Mouse (Mus musculus) forebrain, embryonic 14.5 days (tissue): Measurements from ENCODE around the gene Muc15. TPM values are rescaled to one million over a fixed set of nuclear protein-coding genes. Genes with fewer than 3 reads are reported as not detected.

Source experiments
- ATAC-seq: fragments of 200-750 bp; cut with Nextera tagmentation; 2 replicates; pipeline ENCODE4 v1.8.0; 2017; ENCODE audit warnings: mild to moderate bottlenecking, moderate library complexity
- DNase-seq: peaks from one replicate; pipeline ENCODE4 v3.0.0-alpha.2; 2015; ENCODE audit warnings: low spot score
- H3K27ac ChIP-seq: fragments of 300-500 bp; sonication (generic); 2 replicates; pipeline ENCODE4 v1.5.1; 2014; ENCODE audit warnings: low read depth, mild to moderate bottlenecking, control low read depth, low read length, moderate library complexity
- H3K27me3 ChIP-seq: fragments of 300-500 bp; sonication (generic); replicated peaks from 2 replicates; pipeline ENCODE4 v1.6.1; 2014; ENCODE audit warnings: low read length, control low read depth, mixed read lengths; ENCODE audit not compliant: control insufficient read depth, insufficient read depth
- H3K36me3 ChIP-seq: fragments of 300-500 bp; sonication (generic); 2 replicates; pipeline ENCODE4 v1.6.1; 2014; ENCODE audit warnings: low read length, control low read depth; ENCODE audit not compliant: control insufficient read depth, insufficient read depth
- H3K4me1 ChIP-seq: fragments of 300-500 bp; sonication (generic); 2 replicates; pipeline ENCODE4 v1.6.1; 2014; ENCODE audit warnings: antibody characterized with exemption, low read length, control low read depth; ENCODE audit not compliant: control insufficient read depth, insufficient read depth
- H3K4me2 ChIP-seq: fragments of 300-500 bp; sonication (generic); 2 replicates; pipeline ENCODE4 v1.6.1; 2014; ENCODE audit warnings: mild to moderate bottlenecking, control low read depth, low read length
- H3K4me3 ChIP-seq: fragments of 300-500 bp; sonication (generic); 2 replicates; pipeline ENCODE4 v1.5.1; 2014; ENCODE audit warnings: low read depth, low read length, control low read depth
- H3K9ac ChIP-seq: fragments of 300-500 bp; sonication (generic); 2 replicates; pipeline ENCODE4 v1.6.1; 2014; ENCODE audit warnings: mild to moderate bottlenecking, low read length, control low read depth, moderate library complexity
- H3K9me3 ChIP-seq: fragments of 300-500 bp; sonication (generic); replicated peaks from 2 replicates; pipeline ENCODE4 v1.6.1; 2016; ENCODE audit warnings: low read length, control low read depth, mixed read lengths; ENCODE audit not compliant: control insufficient read depth
- WGBS: fragments of 180-500 bp; shearing (Covaris S2); extraction: QIAGEN DNeasy Blood & Tissue Kit; methylation state at CpG from one replicate; pipeline ENCODE4 v1.1.7; 2014; 5-methylcytosine and 5-hydroxymethylcytosine counted together
- polyA plus RNA-seq: library from polyadenylated mRNA; unstranded; fragments of >200 nt; fragmentation: Nextera tagmentation; extraction: Ambion mirVana; gene quantifications from 2 replicates; pipeline ENCODE4 v1.2.1, GENCODE M21; 2014

Muc15 gene
- 0.09 and 0.10 TPM in 2 replicates for polyA plus RNA-seq

- DNase-seq: no peak
- no peaks in the 10 kb centered on the region for H3K27me3 ChIP-seq
- H3K4me2 ChIP-seq: no peak within 1 kb of the TSS
- H3K4me3 ChIP-seq: no peak within 1 kb of the TSS
- no peak within 1 kb of the TSS for H3K27ac ChIP-seq
- H3K4me1 ChIP-seq: no peaks in the 10 kb centered on the region
- WGBS: 66% methylated on average over 3 of the region's 3 CpGs
- H3K9me3 ChIP-seq: no peaks in the 10 kb centered on the region
- no peak within 1 kb of the TSS for H3K9ac ChIP-seq
- H3K36me3 ChIP-seq: no peaks in the 10 kb centered on the region
- no peak for ATAC-seq
Observed at GRCm38 (mm10) chr2:110721290-110721753, at the start of gene Muc15. TSS of gene Muc15 (plus strand) at chr2:110721340.

DNA sequence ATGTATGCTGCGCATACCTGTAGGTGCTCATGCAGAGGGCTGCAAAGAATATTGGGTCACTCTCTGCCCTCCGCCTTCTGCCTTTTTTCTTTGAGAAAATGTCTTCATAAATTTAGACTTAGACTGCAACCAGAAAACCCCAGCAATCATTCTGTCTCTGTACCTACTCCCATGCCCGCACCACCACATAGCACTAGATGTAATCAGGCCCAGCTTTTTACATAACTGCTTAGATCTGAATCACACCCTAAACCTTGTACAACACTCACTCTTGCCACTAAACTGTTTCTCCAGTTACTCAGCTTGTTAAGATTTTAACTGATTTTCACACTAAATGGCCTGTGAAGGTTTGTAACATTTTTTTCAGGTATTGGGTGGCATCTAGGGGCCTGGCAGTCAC, 11.7 kb upstream of the Muc15 start:
- no peaks in the 10 kb centered on the region for H3K36me3 ChIP-seq
- no peak overlapping the region for H3K4me2 ChIP-seq
- H3K4me3 ChIP-seq: no peak overlapping the region
- no peak overlapping the region for H3K9ac ChIP-seq
- ATAC-seq (no peak), DNase-seq (no peak)
- no peaks in the 10 kb centered on the region for H3K9me3 ChIP-seq
- H3K4me1 ChIP-seq: no peaks in the 10 kb centered on the region
- H3K27me3 ChIP-seq: no peaks in the 10 kb centered on the region
- H3K27ac ChIP-seq: no peak overlapping the region
- 100% methylated on average over 3 of the region's 3 CpGs for WGBS

- H3K27ac ChIP-seq: no peak overlapping the region
- no peaks in the 10 kb centered on the region for H3K4me1 ChIP-seq
- ATAC-seq (no peak), DNase-seq (no peak)
- no peak overlapping the region for H3K4me2 ChIP-seq
- no peak overlapping the region for H3K4me3 ChIP-seq
- no peaks in the 10 kb centered on the region for H3K9me3 ChIP-seq
- no peaks in the 10 kb centered on the region for H3K36me3 ChIP-seq
- no peaks in the 10 kb centered on the region for H3K27me3 ChIP-seq
- 84% methylated on average over 10 of the region's 10 CpGs for WGBS
- H3K9ac ChIP-seq: no peak overlapping the region
Observed at GRCm38 (mm10) chr2:110710055-110710720, 11.0 kb upstream of the Muc15 start.

- Histone ChIP-seq H3K4me1 (no peaks in the 10 kb centered on the region), H3K27me3 (no peaks in the 10 kb centered on the region), H3K4me3 (no peak overlapping the region), H3K9me3 (no peaks in the 10 kb centered on the region), H3K36me3 (no peaks in the 10 kb centered on the region), H3K27ac (no peak overlapping the region), H3K9ac (no peak overlapping the region), H3K4me2 (no peak overlapping the region)
- ATAC-seq: no peak
- DNase-seq: no peak
Observed at GRCm38 (mm10) chr2:110719051-110719450, 2.1 kb upstream of the Muc15 start.

DNA sequence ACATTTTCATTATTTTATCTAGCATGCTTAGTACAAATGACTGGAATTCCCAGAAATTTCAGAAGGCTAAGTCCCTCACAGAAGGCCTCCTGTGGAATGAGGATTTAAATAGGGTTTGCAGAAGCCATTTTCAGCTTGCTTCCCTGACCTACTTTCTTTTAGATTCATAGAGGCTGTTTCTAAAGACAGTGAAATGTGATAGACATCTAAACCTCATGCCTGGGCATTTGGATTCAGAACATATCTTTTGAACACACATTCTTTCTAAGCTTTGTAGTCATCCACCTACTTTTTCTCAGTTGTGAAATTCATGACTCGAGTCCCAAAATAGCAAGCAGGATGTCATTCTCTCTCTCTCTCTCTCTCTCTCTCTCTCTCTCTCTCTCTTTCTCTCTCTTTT, 1.1 kb downstream of the Muc15 start:
- H3K27ac ChIP-seq: no peak overlapping the region
- DNase-seq (no peak), ATAC-seq (no peak)
- no peak overlapping the region for H3K9ac ChIP-seq
- H3K4me1 ChIP-seq: no peaks in the 10 kb centered on the region
- H3K36me3 ChIP-seq: no peaks in the 10 kb centered on the region
- H3K9me3 ChIP-seq: no peaks in the 10 kb centered on the region
- H3K4me3 ChIP-seq: no peak overlapping the region
- H3K4me2 ChIP-seq: no peak overlapping the region
- H3K27me3 ChIP-seq: no peaks in the 10 kb centered on the region
- 78% methylated on average over 1 of the region's 1 CpGs for WGBS

DNA sequence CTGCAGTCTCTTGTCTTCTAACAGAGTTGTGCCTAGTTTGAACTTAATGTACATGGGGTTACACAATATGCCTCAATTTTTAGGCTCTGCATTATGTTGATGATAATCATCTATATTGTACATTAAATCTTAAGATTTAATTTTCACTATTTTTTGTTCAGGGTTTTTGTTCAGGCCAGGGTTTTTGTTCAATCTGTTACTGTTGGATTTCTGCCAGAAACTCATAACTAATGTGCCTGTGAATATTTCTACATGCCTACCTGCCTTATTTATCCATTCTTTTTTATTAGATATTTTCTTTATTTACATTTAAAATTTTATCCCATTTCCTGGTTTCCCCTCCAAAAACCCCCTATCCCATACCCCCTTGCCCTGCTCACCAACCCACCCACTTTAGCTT, 5.0 kb downstream of the Muc15 start:
- H3K4me3 ChIP-seq: no peak overlapping the region
- H3K27ac ChIP-seq: no peak overlapping the region
- H3K9ac ChIP-seq: no peak overlapping the region
- no peaks in the 10 kb centered on the region for H3K27me3 ChIP-seq
- ATAC-seq (no peak), DNase-seq (peak; percentile 13)
- H3K36me3 ChIP-seq: no peaks in the 10 kb centered on the region
- H3K4me1 ChIP-seq: no peaks in the 10 kb centered on the region
- no peaks in the 10 kb centered on the region for H3K9me3 ChIP-seq
- no peak overlapping the region for H3K4me2 ChIP-seq

- 87% methylated on average over 4 of the region's 4 CpGs for WGBS
- H3K4me3 ChIP-seq: no peak overlapping the region
- H3K36me3 ChIP-seq: no peaks in the 10 kb centered on the region
- no peak overlapping the region for H3K27ac ChIP-seq
- no peak overlapping the region for H3K9ac ChIP-seq
- no peaks in the 10 kb centered on the region for H3K9me3 ChIP-seq
- no peak overlapping the region for H3K4me2 ChIP-seq
- no peak for ATAC-seq
- H3K4me1 ChIP-seq: no peaks in the 10 kb centered on the region
- H3K27me3 ChIP-seq: no peaks in the 10 kb centered on the region
- DNase-seq: no peak
Observed at GRCm38 (mm10) chr2:110737236-110737635, 16.1 kb downstream of the Muc15 start.

GRCm38 (mm10) chr2:110737981-110738380, 16.8 kb downstream of the Muc15 start:
- 66% methylated on average over 2 of the region's 2 CpGs for WGBS
- Histone ChIP-seq H3K36me3 (no peaks in the 10 kb centered on the region), H3K9ac (no peak overlapping the region), H3K4me3 (no peak overlapping the region), H3K4me2 (no peak overlapping the region), H3K4me1 (no peaks in the 10 kb centered on the region), H3K27me3 (no peaks in the 10 kb centered on the region), H3K9me3 (no peaks in the 10 kb centered on the region), H3K27ac (no peak overlapping the region)
- no peak for ATAC-seq
- DNase-seq: no peak

- WGBS: 49% methylated on average over 1 of the region's 1 CpGs
- H3K27me3 ChIP-seq: no peaks in the 10 kb centered on the region
- H3K4me2 ChIP-seq: no peak overlapping the region
- H3K9me3 ChIP-seq: no peaks in the 10 kb centered on the region
- H3K36me3 ChIP-seq: no peaks in the 10 kb centered on the region
- H3K27ac ChIP-seq: no peak overlapping the region
- ATAC-seq (no peak), DNase-seq (no peak)
- no peaks in the 10 kb centered on the region for H3K4me1 ChIP-seq
- no peak overlapping the region for H3K9ac ChIP-seq
- H3K4me3 ChIP-seq: no peak overlapping the region
Observed at GRCm38 (mm10) chr2:110739781-110740180, 18.6 kb downstream of the Muc15 start.
